Mouse (Mus musculus) liver, embryonic 14.5 days (tissue): ENCODE data around the gene Cd6.

ENCODE experiments used
- CTCF ChIP-seq: IDR thresholded peaks from 2 replicates; pipeline ENCODE4 v1.5.1; 2016; ENCODE audit warnings: antibody characterized with exemption, low read depth, control low read depth
- EP300 ChIP-seq: IDR thresholded peaks from 2 replicates; pipeline ENCODE4 v1.6.1; 2016; ENCODE audit warnings: antibody characterized with exemption, low read depth

DNA sequence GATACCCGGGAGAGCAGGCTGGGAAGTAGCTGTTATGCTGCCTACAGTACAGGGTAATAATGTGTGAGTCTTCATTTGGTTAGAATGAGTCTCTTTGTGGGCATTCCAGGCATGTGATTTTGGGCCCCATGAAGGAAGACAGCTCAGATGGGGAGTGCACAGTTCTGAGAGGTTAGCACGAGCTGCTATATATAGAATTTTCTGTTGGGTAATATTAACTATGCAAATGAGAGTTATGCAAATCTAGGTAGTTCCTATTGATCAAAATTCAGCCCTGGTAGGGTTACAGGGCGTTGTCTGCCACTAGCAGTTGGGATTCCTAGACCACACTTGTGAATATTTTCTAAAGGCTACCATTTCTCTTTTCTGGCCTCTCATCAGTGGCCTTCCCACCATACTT is 15.6 kb upstream of the Cd6 start:
- TF ChIP-seq EP300, result no peak
- no peak for TF ChIP-seq CTCF
